Mouse (Mus musculus) spleen, adult 2 months (tissue): ENCODE measurements around the gene Olfr524.

Source experiments
- CTCF ChIP-seq: fragments of 200-500 bp; IDR thresholded peaks from 2 replicates; pipeline ENCODE4 v1.5.1; 2011; ENCODE audit warnings: mild to moderate bottlenecking, inconsistent platforms; ENCODE audit not compliant: insufficient read depth, insufficient read length, insufficient replicate concordance; ENCODE audit errors: extremely low read depth
- POLR2A ChIP-seq: fragments of 200-500 bp; IDR thresholded peaks from 2 replicates; pipeline ENCODE4 v1.6.1; 2011; ENCODE audit warnings: low read depth, low read length, inconsistent platforms

DNA sequence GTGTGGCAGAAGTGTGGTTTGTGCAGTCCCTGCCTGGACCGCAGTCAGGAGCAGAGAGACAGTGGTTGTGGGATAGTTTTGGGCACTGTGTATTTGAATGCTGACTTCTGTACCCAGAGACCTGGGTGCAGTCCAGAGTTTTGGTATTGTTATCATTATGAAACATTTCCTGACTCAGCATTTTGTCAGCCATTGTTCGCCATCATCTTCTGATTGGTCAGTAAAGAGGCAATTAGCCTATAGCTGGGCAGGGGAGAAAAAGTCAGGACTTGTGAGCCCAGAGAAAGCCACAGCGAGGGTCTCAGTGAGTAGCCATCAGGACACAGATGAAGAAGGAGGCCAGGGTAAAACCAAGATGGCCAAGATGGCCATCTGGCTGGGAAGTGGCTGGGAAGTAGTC is 45.4 kb downstream of the Olfr524 start:
- TF ChIP-seq CTCF (no peak), POLR2A (no peak)
